Mouse (Mus musculus) embryonic facial prominence, embryonic 14.5 days (tissue): ENCODE measurements around the gene Adam15. TPM values are rescaled to one million over a fixed set of nuclear protein-coding genes. Genes with fewer than 3 reads are reported as not detected.
A peak's percentile ranks its signal among the peaks of the same experiment; 100 is the strongest.

Source experiments
- ATAC-seq: fragments of 200-750 bp; cut with Nextera tagmentation; 2 replicates; pipeline ENCODE4 v1.8.0; 2017; ENCODE audit warnings: low read depth, moderate number of reproducible peaks, moderate TSS enrichment
- DNase-seq: peaks from one replicate; pipeline ENCODE4 v3.0.0-alpha.2; 2015; ENCODE audit warnings: low spot score
- H3K27ac ChIP-seq: fragments of 300-500 bp; sonication (generic); replicated peaks from 2 replicates; pipeline ENCODE4 v1.5.1; 2014; ENCODE audit warnings: low read depth, mild to moderate bottlenecking, low read length, moderate library complexity
- H3K27me3 ChIP-seq: fragments of 300-500 bp; sonication (generic); replicated peaks from 2 replicates; pipeline ENCODE4 v1.6.1; 2014; ENCODE audit warnings: low read length; ENCODE audit not compliant: control insufficient read depth, insufficient read depth
- H3K36me3 ChIP-seq: fragments of 300-500 bp; sonication (generic); 2 replicates; pipeline ENCODE4 v1.6.1; 2014; ENCODE audit warnings: low read length, mixed read lengths; ENCODE audit not compliant: control insufficient read depth, insufficient read depth
- H3K4me1 ChIP-seq: fragments of 300-500 bp; sonication (generic); 2 replicates; pipeline ENCODE4 v1.6.1; 2014; ENCODE audit warnings: antibody characterized with exemption, low read length; ENCODE audit not compliant: control insufficient read depth, insufficient read depth
- H3K4me2 ChIP-seq: fragments of 300-500 bp; sonication (generic); 2 replicates; pipeline ENCODE4 v1.6.1; 2014; ENCODE audit warnings: low read depth, mild to moderate bottlenecking, low read length, moderate library complexity, mixed read lengths
- H3K4me3 ChIP-seq: fragments of 300-500 bp; sonication (generic); 2 replicates; pipeline ENCODE4 v1.5.1; 2014; ENCODE audit warnings: low read depth, mild to moderate bottlenecking, low read length
- H3K9ac ChIP-seq: fragments of 300-500 bp; sonication (generic); 2 replicates; pipeline ENCODE4 v1.6.1; 2014; ENCODE audit warnings: low read depth, mild to moderate bottlenecking, low read length, moderate library complexity, mixed read lengths
- H3K9me3 ChIP-seq: fragments of 300-500 bp; sonication (generic); 2 replicates; pipeline ENCODE4 v1.6.1; 2016; ENCODE audit warnings: low read length; ENCODE audit not compliant: control insufficient read depth
- WGBS: fragments of 180-500 bp; shearing (Covaris S2); extraction: QIAGEN DNeasy Blood & Tissue Kit; methylation state at CpG from one replicate; pipeline ENCODE4 v1.1.7; 2014; 5-methylcytosine and 5-hydroxymethylcytosine counted together
- polyA plus RNA-seq: library from polyadenylated mRNA; unstranded; fragments of >200 nt; fragmentation: Nextera tagmentation; extraction: Ambion mirVana; gene quantifications from 2 replicates; pipeline ENCODE4 v1.2.1, GENCODE M21; 2014

The Adam15 gene
- polyA plus RNA-seq, 1 experiment from 2014 or later, result 51.7 TPM

DNA sequence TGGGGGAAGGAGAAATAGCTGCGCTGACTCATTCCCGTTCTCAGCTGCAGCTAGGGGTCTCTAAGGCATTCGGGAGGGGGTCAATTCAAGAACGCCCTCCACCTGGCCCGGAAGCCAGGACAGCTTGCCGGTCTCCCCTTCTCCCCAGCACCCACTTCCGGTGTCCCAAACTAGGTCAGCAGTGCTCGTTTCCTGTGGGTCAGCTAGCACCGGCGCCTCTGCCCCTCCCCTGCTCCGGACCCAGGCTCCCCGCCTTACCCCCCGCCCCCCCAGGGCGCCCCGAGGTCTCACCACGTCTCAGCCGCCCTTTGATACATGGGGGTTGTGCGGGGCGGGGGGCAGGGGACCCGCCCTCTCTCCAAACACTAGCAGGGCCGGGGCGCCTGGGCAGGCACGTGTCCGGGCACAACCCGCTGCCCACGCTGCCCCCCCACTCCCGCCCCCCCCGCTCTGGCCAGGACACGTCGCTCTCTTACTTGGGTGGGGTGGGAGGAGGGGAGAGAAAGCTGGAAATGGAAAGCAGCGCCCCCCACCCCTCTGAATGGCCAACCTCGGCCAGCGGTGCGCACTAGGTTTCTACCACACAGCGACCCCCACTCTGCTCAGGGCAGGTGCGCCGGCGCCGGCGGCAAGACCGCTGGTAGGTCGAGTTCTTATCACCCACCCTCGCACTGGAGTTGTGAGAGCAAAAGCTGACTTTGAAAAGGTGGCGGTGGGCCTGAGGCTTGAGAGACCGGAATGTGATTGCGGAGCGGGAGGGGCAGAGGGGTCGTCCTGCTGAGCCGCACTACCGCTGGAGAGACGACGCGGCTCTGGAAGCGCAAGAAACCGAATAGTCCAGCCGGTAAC is 42.1 kb upstream of the Adam15 start:
- Histone ChIP-seq H3K9ac (peak overlapping the region; percentile 66), H3K9me3 (no peaks in the 10 kb centered on the region), H3K4me3 (peak overlapping the region; percentile 49), H3K36me3 (no peaks in the 10 kb centered on the region), H3K4me1 (peaks cover 40% of the 10 kb centered on the region), H3K27me3 (peaks cover 14% of the 10 kb centered on the region), H3K4me2 (peak overlapping the region; percentile 91), H3K27ac (peak overlapping the region; percentile 66)
- ATAC-seq (no peak), DNase-seq (peak; percentile 57)
- 0% methylated on average over 37 of the region's 56 CpGs for WGBS

DNA sequence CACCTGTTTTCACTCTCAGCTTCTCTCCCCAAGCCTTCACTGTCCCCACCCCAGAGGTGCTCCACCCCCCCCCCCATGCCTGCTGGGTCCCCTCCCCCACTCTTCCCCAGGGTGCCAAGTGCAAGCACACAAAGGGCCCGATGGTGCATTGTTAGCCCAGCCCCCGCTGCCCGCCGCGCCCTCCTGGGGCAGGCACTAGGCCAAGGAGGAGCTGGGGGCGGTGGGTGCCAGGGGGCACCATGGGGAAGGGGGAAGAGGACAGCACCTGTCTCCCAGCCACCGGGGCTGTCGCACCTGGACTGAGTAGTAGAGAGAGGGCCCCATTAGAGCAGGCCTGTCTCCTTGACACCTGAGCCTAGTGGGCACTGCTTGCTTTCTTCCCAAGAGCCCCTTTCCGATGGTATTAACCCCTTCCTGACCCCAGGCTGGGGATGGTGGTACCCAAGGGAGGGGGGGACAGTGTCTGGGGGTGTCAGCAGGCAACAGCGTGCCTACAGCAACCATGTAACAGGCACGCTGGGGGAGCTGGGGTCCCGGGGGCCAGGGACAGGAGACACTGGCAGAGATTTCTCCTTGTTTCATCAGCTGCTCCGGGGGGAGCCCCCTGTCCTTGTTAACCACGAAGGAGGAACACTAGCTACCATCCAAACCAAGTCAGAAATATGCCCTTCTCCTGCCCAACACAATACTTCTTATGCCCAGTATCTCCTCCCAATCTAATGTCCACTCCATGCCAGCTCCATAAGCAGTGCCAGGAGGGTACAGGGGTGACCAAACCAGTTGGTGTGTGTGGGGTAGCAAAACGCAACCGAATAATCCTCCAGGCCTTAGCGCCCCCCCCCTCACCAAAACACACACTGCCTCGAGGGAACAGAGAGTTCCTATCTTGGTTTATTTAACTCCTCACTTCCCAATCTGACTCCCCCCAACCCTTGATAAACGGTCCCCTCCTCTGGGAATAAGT is 41.2 kb upstream of the Adam15 start:
- peak overlapping the region; percentile 91 for H3K4me2 ChIP-seq

DNA sequence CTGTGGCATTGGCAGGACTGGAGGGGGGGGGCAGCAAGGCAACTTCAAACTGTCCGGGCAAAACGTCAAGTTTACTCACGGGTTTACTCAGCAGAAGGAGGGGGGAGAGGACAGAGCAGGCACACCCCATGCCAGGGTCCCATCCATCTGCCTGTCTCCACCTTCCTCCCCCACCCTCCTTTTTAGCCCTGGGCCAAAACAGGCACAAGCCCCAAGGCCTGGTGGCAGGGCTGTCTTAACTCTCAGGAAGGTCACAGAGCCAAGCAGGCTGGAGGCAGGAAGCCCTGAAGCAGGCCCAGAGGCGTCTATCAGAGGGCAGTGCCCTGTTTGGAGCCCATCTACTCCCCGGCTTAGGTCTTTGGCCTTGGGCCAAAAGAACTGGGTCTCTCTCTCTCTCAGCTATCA is 40.3 kb upstream of the Adam15 start:
- Histone ChIP-seq H3K4me2 (peak overlapping the region; percentile 91), H3K27me3 (peaks cover 14% of the 10 kb centered on the region), H3K4me3 (no peak overlapping the region), H3K4me1 (peaks cover 39% of the 10 kb centered on the region), H3K27ac (no peak overlapping the region), H3K36me3 (no peaks in the 10 kb centered on the region), H3K9ac (no peak overlapping the region), H3K9me3 (no peaks in the 10 kb centered on the region)
- no peak for ATAC-seq
- no peak for DNase-seq
- 39% methylated on average over 3 of the region's 5 CpGs for WGBS

More for the DNA sequence above, 41.2 kb upstream of the Adam15 start:
- Histone ChIP-seq H3K9ac (peak overlapping the region; percentile 66), H3K36me3 (no peaks in the 10 kb centered on the region), H3K4me3 (peak overlapping the region; percentile 49), H3K27ac (peak overlapping the region; percentile 66; the same call in 1 of the 2 replicates), H3K9me3 (no peaks in the 10 kb centered on the region), H3K27me3 (peaks cover 14% of the 10 kb centered on the region), H3K4me1 (peaks cover 41% of the 10 kb centered on the region)
- 14% methylated on average over 19 of the region's 19 CpGs for WGBS
- no peak; the same call in 1 of the 2 replicates for ATAC-seq
- no peak for DNase-seq

DNA sequence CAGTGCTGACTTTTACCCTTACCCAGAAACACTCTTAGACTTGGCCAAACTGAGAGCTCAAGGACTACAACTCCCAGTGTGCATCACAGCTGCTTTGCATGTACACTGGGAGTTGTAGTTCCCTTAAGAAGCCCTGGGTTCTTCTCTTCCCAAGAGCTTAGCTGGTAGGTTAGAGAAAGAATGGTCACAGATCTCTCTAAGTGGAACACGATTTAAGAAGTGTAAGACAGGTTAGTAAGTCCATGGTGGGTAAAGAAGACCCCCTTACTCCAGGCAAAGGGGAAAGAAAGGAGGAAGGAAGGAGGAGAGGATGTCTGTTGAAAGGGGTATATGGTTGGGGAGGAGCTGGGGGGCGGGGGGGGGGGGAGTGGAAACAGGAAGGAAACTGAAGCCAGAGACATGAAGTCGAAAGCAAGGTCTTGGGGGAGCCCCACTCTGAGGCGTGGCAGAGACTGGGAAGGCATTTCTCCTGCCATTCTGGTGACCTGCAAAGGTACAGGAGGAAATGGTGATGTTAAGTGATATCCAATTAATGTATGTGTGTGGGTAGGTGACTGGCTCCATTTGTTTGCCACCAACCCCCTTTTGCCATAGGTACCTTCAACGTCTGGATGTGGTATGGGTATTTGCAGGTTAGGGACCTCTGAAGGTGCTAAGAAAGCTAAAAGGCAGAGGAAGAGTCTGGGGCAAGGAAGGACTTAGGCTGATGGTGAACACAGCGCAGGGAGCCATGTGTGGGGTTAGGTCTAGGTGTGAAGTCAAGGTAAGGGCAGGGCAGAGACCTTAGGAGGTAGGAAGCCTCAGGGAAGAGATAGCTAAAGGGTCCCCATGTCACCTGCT is 39.3 kb upstream of the Adam15 start:
- H3K4me2 ChIP-seq, result no peak overlapping the region
- H3K27me3 ChIP-seq, result peaks cover 14% of the 10 kb centered on the region
- no peaks in the 10 kb centered on the region for H3K9me3 ChIP-seq
- no peak overlapping the region for H3K27ac ChIP-seq
- no peak overlapping the region for H3K9ac ChIP-seq
- DNase-seq (peak; percentile 71), ATAC-seq (no peak)
- H3K4me1 ChIP-seq, result peaks cover 33% of the 10 kb centered on the region
- no peaks in the 10 kb centered on the region for H3K36me3 ChIP-seq
- 50% methylated on average over 5 of the region's 6 CpGs for WGBS
- no peak overlapping the region for H3K4me3 ChIP-seq

DNA sequence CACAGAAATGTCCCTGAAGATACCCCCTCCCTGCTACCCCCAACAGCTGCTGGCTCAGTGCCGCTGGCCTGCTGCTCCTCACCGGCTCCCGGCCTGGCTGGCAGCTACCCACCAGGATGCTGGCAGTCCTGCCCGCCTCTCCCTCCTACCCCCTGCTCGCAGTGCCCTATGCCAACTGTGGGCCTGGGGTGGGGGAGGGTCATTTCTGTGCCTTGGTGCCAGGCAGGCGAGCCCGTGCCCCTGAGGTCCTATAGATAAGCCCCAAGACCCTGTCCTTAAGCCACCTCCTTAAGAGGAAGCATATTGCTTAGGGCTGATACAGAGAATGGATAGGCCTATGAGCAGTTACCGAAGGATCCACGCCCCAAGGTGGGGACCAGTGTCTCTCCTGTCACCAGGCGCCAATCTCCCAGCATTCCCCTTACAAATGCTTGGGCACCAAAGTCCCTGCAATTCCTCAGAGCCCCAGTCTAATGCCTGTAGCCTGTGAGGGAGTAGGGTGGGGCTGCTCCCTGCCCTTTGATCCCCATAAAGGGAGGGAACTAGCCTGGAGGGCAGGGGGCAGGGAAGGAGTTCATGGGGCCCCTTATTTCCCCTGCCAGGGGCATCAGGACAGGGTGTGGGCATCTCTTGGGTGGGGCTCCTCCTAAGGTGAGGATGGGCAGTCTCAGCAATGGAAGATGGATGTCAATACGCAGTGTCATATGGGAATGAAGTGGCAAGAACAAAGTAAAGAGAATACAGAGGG is 38.5 kb upstream of the Adam15 start:
- H3K4me1 ChIP-seq, result peaks cover 33% of the 10 kb centered on the region
- H3K4me2 ChIP-seq, result no peak overlapping the region; the same call in 1 of the 2 replicates
- H3K27ac ChIP-seq, result no peak overlapping the region
- H3K27me3 ChIP-seq, result peaks cover 14% of the 10 kb centered on the region
- H3K9ac ChIP-seq, result no peak overlapping the region
- no peaks in the 10 kb centered on the region for H3K9me3 ChIP-seq
- WGBS, result 80% methylated on average over 11 of the region's 11 CpGs
- no peak for DNase-seq
- H3K4me3 ChIP-seq, result no peak overlapping the region
- no peak for ATAC-seq
- no peaks in the 10 kb centered on the region for H3K36me3 ChIP-seq

DNA sequence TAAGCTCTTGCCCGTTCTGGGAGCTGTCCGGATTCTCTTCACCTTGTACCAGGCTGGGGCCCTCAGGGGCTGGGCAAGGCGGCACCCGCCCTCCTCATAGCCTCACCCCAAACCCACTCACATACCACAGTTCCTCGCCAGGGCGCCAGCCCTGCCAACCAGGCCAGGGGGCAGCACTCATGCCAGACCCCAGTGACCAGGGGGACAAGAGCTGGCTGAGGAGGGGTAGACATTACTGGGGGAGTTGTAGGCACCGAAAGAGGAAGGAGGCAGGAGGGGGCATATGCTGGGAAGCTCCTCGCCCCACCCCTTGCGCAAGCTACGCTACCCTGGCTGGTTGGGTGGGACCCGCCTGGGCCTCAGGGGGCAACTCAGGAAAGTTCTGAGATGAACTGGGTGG is 37.8 kb upstream of the Adam15 start:
- H3K9ac ChIP-seq, result peak overlapping the region; percentile 42; the same call in 1 of the 2 replicates
- no peaks in the 10 kb centered on the region for H3K36me3 ChIP-seq
- no peak for DNase-seq
- H3K27me3 ChIP-seq, result peaks cover 11% of the 10 kb centered on the region
- peak overlapping the region; percentile 3; the same call in 1 of the 2 replicates for H3K4me2 ChIP-seq
- H3K27ac ChIP-seq, result no peak overlapping the region
- no peak overlapping the region for H3K4me3 ChIP-seq
- no peaks in the 10 kb centered on the region for H3K9me3 ChIP-seq
- H3K4me1 ChIP-seq, result peaks cover 30% of the 10 kb centered on the region
- WGBS, result 72% methylated on average over 11 of the region's 11 CpGs
- ATAC-seq, result no peak

DNA sequence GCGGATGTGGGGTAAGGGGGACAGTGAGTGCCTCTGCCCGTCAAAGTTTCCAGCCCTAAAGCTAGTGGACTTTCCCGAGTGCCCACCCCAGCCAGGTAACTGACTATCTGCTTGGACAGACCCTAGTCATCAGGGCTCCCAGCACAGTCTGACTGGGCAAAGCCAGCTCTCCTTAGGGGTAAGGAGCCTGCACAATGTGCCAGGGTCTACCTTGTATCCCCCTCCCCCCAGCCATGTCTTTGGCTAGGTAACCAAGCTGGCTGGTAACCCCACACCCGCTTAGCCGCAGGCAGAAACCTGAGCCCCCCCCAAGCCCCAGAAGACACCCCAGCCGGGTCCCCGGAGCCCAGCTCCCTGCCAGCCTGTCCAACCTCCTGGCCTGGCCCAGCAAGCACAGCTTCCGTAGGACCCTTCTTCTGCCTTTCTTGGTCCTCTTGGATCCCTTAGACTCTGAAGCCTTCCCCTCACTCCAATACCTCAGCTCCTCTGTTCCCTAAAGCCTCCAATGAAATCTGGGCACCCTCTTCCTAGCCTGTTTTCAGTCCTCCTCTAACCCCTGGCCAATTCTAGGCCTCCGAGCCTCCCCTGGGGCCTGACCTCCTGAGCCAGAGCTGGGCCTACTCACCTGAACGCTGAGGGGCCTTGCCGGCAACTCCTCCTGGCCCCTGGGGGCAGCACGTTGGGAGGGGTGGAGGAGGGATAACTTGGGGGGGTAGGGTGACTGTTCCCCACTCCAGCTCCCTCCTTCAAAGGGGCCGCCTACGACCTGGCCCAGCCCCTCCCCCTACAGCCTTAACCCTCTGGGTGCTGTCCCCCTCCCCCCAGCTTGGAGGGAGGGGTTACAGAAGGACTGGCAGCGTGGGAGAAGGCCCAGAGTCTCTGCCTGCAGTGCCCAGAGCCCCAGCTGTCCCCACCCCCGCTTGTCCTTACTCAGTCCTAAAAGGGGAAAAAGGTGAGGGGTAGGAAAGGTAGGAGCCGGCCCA is 36.9 kb upstream of the Adam15 start:
- ATAC-seq (no peak), DNase-seq (no peak)
- no peaks in the 10 kb centered on the region for H3K36me3 ChIP-seq
- no peaks in the 10 kb centered on the region for H3K9me3 ChIP-seq
- H3K4me3 ChIP-seq, result no peak overlapping the region
- H3K4me2 ChIP-seq, result 0 out of 2 replicates have a peak overlapping the region, but pooled peaks have one; percentile 26
- peaks cover 2% of the 10 kb centered on the region for H3K27me3 ChIP-seq
- 46% methylated on average over 15 of the region's 17 CpGs for WGBS
- H3K4me1 ChIP-seq, result peaks cover 24% of the 10 kb centered on the region
- H3K27ac ChIP-seq, result no peak overlapping the region
- 0 out of 2 replicates have a peak overlapping the region, but pooled peaks have one; percentile 14 for H3K9ac ChIP-seq
